Mouse (Mus musculus) ES-Bruce4 (cell line): ENCODE measurements around the gene Stoml3. TPM values are rescaled to one million over a fixed set of nuclear protein-coding genes. Genes with fewer than 3 reads are reported as not detected.
A peak's percentile ranks its signal among the peaks of the same experiment; 100 is the strongest.

Source experiments
- H3K27ac ChIP-seq: 2 replicates; pipeline ENCODE4 v1.5.1; 2012; ENCODE audit warnings: low read length, inconsistent platforms; ENCODE audit not compliant: insufficient read depth
- H3K27me3 ChIP-seq: 2 replicates; pipeline ENCODE4 v1.6.1; 2012; ENCODE audit warnings: mild to moderate bottlenecking, low read length, inconsistent platforms; ENCODE audit not compliant: control insufficient read depth, poor library complexity, insufficient read depth, severe bottlenecking
- H3K36me3 ChIP-seq: 2 replicates; pipeline ENCODE4 v1.6.1; 2012; ENCODE audit warnings: inconsistent platforms, mild to moderate bottlenecking, low read length, moderate library complexity; ENCODE audit not compliant: control insufficient read depth, poor library complexity, insufficient read depth, severe bottlenecking
- H3K4me1 ChIP-seq: one replicate; pipeline ENCODE4 v1.8.1; 2011; ENCODE audit warnings: low read length; ENCODE audit not compliant: control insufficient read depth, insufficient read depth
- H3K4me3 ChIP-seq: 2 replicates; pipeline ENCODE4 v1.5.1; 2011; ENCODE audit warnings: low read depth, mild to moderate bottlenecking, low read length
- H3K9ac ChIP-seq: 2 replicates; pipeline ENCODE4 v1.6.1; 2012; ENCODE audit warnings: low read depth, mild to moderate bottlenecking, inconsistent platforms; ENCODE audit not compliant: poor library complexity, severe bottlenecking
- H3K9me3 ChIP-seq: replicated peaks from 2 replicates; pipeline ENCODE4 v1.6.1; 2012; ENCODE audit warnings: mild to moderate bottlenecking, low read length, inconsistent platforms; ENCODE audit not compliant: control insufficient read depth, poor library complexity, insufficient read depth, severe bottlenecking
- CTCF ChIP-seq: IDR thresholded peaks from one replicate; pipeline ENCODE4 v1.8.1; 2011; ENCODE audit warnings: low read depth, low read length
- EP300 ChIP-seq: IDR thresholded peaks from 2 replicates; pipeline ENCODE4 v1.6.1; 2011; ENCODE audit warnings: low read depth, low read length; ENCODE audit not compliant: insufficient read depth
- POLR2A ChIP-seq: IDR thresholded peaks from one replicate; pipeline ENCODE4 v1.8.1; 2011; ENCODE audit warnings: low read length; ENCODE audit not compliant: insufficient read depth
- polyA plus RNA-seq: library from polyadenylated mRNA; stranded (reverse); fragments of >200 nt; gene quantifications from 2 replicates; pipeline ENCODE4 v1.2.4, GENCODE M21; 2011; ENCODE audit warnings: low read depth; ENCODE audit not compliant: missing spikeins, insufficient read depth, insufficient read length

Stoml3 gene
- polyA plus RNA-seq, 1 experiment = not detected

DNA sequence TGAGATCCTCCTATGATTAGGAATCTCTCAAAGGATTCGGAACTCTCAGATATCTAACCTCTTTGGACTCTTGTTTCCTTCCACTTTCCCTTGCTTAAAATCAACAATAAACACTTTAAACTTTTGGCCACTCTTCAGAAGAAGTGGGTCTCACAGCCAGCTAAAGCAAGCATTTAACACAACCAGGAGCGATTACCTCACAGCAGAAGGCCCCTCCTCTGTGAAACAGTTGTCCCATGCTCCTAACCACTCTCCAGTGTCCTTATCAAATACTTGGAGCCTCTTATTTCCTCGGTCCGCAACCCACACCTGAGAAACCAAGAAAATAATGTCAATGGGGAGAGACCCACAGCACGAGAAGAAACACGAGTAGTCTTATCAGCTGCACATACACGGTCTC is 35.1 kb upstream of the Stoml3 start:
- no peak for TF ChIP-seq POLR2A
- no peak for TF ChIP-seq CTCF
- TF ChIP-seq EP300 = no peak
- no peak overlapping the region for H3K4me3 ChIP-seq
- peaks cover 21% of the 10 kb centered on the region for H3K36me3 ChIP-seq

DNA sequence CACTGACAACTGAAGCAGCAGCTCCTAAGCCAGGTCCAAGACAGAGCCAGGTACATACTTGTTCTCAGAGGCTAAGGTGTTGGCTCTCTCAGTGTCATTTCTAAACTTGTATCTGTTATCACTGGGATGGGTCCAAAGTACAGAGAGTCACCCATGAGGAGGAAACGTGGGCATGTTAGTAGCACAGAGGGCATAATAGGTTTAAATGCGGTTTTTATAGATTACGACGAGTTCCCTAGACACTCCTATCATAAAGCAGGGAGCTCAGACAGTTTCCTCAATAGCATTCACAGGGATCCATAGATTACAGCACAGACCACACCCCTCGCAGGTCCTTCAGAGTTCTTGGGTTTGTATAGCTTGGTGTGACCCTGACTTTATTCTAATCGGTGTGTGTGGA is 34.4 kb upstream of the Stoml3 start:
- no peaks in the 10 kb centered on the region for H3K27me3 ChIP-seq
- H3K4me1 ChIP-seq = peaks cover 9% of the 10 kb centered on the region
- TF ChIP-seq EP300 (no peak), POLR2A (no peak), CTCF (no peak)
- no peak overlapping the region for H3K9ac ChIP-seq
- H3K4me3 ChIP-seq = no peak overlapping the region
- no peak overlapping the region for H3K27ac ChIP-seq
- peaks cover 21% of the 10 kb centered on the region for H3K36me3 ChIP-seq
- H3K9me3 ChIP-seq = 0 out of 2 replicates have a peak, but pooled peaks cover 3% of the 10 kb centered on the region

More for the DNA sequence above, 35.1 kb upstream of the Stoml3 start:
- Histone ChIP-seq H3K9ac (no peak overlapping the region), H3K27ac (no peak overlapping the region), H3K27me3 (no peaks in the 10 kb centered on the region), H3K9me3 (0 out of 2 replicates have a peak, but pooled peaks cover 3% of the 10 kb centered on the region), H3K4me1 (peaks cover 9% of the 10 kb centered on the region)

DNA sequence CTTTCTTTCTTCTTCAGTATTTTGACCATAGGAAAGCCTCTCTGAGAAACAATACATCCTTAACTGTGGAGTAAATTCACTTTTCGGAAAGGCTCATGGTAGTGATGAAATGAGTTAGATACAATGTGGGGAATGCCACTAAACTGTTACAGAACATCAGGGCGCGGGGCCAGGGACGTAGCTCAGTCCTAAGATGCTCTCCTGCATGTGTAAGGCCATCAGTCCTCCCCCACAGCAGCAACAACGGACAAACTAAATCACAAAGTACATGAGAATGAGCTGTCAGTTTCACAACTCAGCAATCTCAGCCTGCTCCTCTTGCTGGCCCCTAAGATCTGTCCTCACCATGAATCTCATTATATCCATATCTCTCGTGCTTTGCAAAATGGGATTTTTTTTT is 33.9 kb upstream of the Stoml3 start:
- Histone ChIP-seq H3K9ac (no peak overlapping the region), H3K27ac (no peak overlapping the region), H3K4me1 (peaks cover 10% of the 10 kb centered on the region), H3K9me3 (0 out of 2 replicates have a peak, but pooled peaks cover 3% of the 10 kb centered on the region), H3K27me3 (no peaks in the 10 kb centered on the region), H3K36me3 (peaks cover 21% of the 10 kb centered on the region), H3K4me3 (no peak overlapping the region)
- TF ChIP-seq POLR2A (no peak), EP300 (no peak), CTCF (no peak)

DNA sequence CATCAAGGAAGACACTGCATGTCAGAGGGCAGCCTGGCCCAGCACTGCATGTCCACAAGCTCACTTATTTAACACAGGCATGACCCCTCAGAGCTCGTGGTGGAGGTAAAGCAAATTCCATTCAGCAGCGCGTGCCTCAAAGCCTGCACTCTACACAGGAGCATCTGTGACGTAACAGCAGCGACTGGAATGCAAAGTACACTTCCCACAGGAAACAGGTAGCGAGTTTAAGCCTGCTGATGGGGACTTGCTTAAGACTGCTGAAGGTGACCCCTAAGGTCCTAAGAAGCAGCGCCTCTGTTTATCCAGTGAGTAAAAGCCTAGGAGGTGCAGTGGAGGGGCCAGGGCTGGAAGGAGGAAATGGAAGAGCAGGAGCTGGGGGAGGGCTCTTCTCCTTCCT is 33.5 kb upstream of the Stoml3 start:
- Histone ChIP-seq H3K9ac (no peak overlapping the region), H3K36me3 (peaks cover 25% of the 10 kb centered on the region), H3K9me3 (0 out of 2 replicates have a peak, but pooled peaks cover 3% of the 10 kb centered on the region), H3K27me3 (no peaks in the 10 kb centered on the region), H3K27ac (no peak overlapping the region), H3K4me3 (no peak overlapping the region), H3K4me1 (peaks cover 10% of the 10 kb centered on the region)
- TF ChIP-seq CTCF (no peak), EP300 (no peak), POLR2A (no peak)

DNA sequence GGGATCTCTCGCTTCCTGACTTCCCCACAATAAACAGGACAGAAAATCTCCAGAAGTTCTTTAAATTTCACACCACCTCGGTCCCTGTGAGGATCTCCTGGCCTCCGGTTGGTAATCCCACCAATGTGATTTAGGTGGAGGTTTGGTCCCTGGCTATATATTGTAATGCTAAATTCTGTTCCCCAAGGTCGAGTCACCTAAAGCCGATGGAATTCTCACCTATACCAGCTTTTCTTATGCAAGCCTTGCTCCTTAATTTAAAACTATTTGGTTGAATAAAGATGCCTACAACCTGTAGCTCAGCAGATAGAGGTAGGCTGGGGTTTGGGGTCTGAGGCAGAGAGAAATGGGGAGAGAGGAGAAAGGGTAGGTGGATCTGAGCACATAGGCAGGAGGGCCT is 30.7 kb upstream of the Stoml3 start:
- TF ChIP-seq POLR2A (no peak), CTCF (no peak), EP300 (no peak)
- H3K9me3 ChIP-seq = 0 out of 2 replicates have a peak, but pooled peaks cover 3% of the 10 kb centered on the region
- H3K4me1 ChIP-seq = peaks cover 10% of the 10 kb centered on the region
- H3K9ac ChIP-seq = no peak overlapping the region
- peak overlapping the region; percentile 85 for H3K27ac ChIP-seq
- peaks cover 27% of the 10 kb centered on the region for H3K36me3 ChIP-seq
- no peaks in the 10 kb centered on the region for H3K27me3 ChIP-seq
- H3K4me3 ChIP-seq = peak overlapping the region; percentile 9; the same call in 1 of the 2 replicates

DNA sequence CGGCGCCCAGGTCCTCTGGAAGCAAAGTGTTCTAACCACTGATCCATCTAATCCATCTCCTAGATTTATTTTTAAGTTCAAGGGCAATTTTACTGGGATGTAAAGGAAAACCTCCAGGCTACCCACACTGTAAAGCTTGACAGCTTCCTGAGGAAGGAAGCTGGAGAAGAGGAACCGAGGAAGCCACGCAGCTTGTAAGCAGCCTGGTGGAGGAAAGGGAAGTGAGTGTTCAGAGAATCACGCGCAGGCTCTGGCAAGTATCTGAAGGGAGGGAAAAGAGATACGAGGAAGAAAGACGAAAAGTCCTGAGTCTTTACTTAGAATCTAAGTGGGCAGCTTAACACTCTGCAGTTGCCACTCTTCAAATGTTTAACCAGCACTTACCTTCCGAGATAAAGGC is 28.3 kb upstream of the Stoml3 start:
- Histone ChIP-seq H3K4me1 (peaks cover 9% of the 10 kb centered on the region), H3K9me3 (no peaks in the 10 kb centered on the region), H3K9ac (no peak overlapping the region), H3K36me3 (peaks cover 15% of the 10 kb centered on the region), H3K27me3 (no peaks in the 10 kb centered on the region), H3K27ac (no peak overlapping the region), H3K4me3 (no peak overlapping the region)
- no peak for TF ChIP-seq EP300
- TF ChIP-seq POLR2A = no peak
- TF ChIP-seq CTCF = no peak
